Mouse (Mus musculus): ENCODE results near the gene Pdzd3. TPM values are rescaled to one million over a fixed set of nuclear protein-coding genes. Genes with fewer than 3 reads are reported as not detected.
"Not testable (repeated sequence)": the region's sequence is repeated elsewhere in the genome, so short reads cannot be mapped to it uniquely, and the experiment has no call there.

Gene Pdzd3
- polyA plus RNA-seq (2016; fragmentation: Nextera tagmentation; extraction: Ambion mirVana), result 0.09 TPM in 1 of 2 replicates, not detected in the other

DNA sequence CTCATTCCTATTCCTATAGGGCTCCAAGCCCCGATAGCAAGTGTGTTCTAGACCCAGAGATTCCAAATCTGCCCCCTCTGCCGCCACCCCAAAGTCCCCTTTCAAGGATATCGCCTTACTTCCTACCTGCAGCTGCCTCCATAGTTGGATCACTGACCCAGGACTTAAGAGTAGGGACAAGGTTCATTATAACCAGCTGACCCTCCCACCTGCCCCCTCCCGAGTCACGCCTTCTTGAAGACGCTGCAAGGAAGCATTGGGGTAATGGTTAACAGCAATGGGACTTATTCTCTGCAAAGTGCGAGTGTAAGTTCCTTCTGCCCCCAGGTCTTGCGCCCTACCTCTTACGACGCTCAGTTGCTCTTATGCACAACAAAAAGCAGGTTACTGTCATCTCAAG is at the start of gene Pdzd3:
Pdzd3 (minus strand) TSS at position 158 of the 400 bp plus-strand sequence.
- H3K9me3 ChIP-seq, result no peaks in the 10 kb centered on the region
- 81% methylated on average over 10 of the region's 10 CpGs for WGBS
- DNase-seq (ENCODE audit: low spot score), result no peak
- peaks cover 30% of the 10 kb centered on the region for H3K27me3 ChIP-seq (replicated peaks; ENCODE audit: low read depth, poor library complexity, severe bottlenecking)
- no peaks in the 10 kb centered on the region for H3K36me3 ChIP-seq (replicated peaks)
- no peak within 1 kb of the TSS for H3K27ac ChIP-seq (replicated peaks)
- no peak within 1 kb of the TSS for H3K4me3 ChIP-seq
- peaks cover 37% of the 10 kb centered on the region for H3K4me1 ChIP-seq

- Histone ChIP-seq H3K4me1 (peaks cover 16% of the 10 kb centered on the region), H3K36me3 (replicated peaks) (peaks cover 77% of the 10 kb centered on the region)
- H3K27ac ChIP-seq (replicated peaks); H3K4me3 ChIP-seq; DNase-seq (ENCODE audit: low spot score); H3K9me3 ChIP-seq; H3K27me3 ChIP-seq (replicated peaks; ENCODE audit: low read depth, poor library complexity, severe bottlenecking): not testable (repeated sequence)
- WGBS, result 95% methylated on average over 3 of the region's 3 CpGs
These were observed 48.7 kb upstream of the Pdzd3 start for GRCm38 (mm10) chr9:44300001-44300400.

DNA sequence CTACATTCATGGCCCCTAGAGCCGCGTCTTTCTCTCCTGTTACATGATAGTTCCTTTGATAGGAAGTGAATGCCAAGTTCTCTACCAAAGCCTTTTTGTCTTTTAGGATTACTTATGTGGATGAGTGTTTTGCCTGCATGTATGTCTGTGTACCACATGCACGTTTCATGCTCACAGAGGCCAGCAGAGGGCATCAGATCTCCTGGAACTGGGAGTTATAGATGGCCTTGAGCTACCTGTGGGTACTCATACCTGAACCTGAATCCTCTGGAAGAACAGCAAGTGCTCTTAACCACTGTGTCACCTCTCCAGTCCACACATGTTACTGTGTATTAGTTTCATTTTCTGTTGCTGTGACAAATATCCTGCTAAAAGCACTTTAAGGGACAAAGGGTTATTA is 41.2 kb upstream of the Pdzd3 start:
- H3K36me3 ChIP-seq (replicated peaks), result peaks cover 73% of the 10 kb centered on the region
- 67% methylated on average over 3 of the region's 3 CpGs for WGBS
- no peak overlapping the region for H3K4me3 ChIP-seq
- H3K9me3 ChIP-seq, result no peaks in the 10 kb centered on the region
- peaks cover 29% of the 10 kb centered on the region for H3K27me3 ChIP-seq (replicated peaks; ENCODE audit: low read depth, poor library complexity, severe bottlenecking)
- H3K4me1 ChIP-seq, result peaks cover 18% of the 10 kb centered on the region
- H3K27ac ChIP-seq (replicated peaks), result no peak overlapping the region
- peak; percentile 38 for DNase-seq (ENCODE audit: low spot score)

DNA sequence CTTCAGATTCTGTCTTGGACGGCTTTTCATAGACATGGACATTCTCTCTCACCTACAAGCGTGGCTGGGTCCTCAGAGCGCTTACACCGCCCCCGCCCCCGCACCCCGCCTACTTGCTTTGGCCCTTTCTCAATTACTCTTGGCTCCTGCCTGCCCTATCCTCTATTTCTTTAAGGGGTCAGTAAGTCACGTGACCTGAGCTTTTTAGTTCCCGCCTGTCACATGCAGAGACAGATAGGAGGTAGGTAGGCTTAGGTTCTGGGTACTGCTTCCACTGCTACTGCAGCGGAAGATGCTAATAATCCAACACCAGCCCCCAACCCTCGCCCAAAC is 37.7 kb upstream of the Pdzd3 start:
- peaks cover 31% of the 10 kb centered on the region for H3K4me1 ChIP-seq
- H3K9me3 ChIP-seq, result no peaks in the 10 kb centered on the region
- H3K36me3 ChIP-seq (replicated peaks), result peaks cover 39% of the 10 kb centered on the region
- H3K4me3 ChIP-seq, result peak overlapping the region; percentile 81; the same call in 1 of the 2 replicates
- peak; percentile 27 for DNase-seq (ENCODE audit: low spot score)
- H3K27ac ChIP-seq (replicated peaks), result no peak overlapping the region; the same call in 1 of the 2 replicates
- peaks cover 55% of the 10 kb centered on the region for H3K27me3 ChIP-seq (replicated peaks; ENCODE audit: low read depth, poor library complexity, severe bottlenecking)
- WGBS, result 6% methylated on average over 11 of the region's 11 CpGs

DNA sequence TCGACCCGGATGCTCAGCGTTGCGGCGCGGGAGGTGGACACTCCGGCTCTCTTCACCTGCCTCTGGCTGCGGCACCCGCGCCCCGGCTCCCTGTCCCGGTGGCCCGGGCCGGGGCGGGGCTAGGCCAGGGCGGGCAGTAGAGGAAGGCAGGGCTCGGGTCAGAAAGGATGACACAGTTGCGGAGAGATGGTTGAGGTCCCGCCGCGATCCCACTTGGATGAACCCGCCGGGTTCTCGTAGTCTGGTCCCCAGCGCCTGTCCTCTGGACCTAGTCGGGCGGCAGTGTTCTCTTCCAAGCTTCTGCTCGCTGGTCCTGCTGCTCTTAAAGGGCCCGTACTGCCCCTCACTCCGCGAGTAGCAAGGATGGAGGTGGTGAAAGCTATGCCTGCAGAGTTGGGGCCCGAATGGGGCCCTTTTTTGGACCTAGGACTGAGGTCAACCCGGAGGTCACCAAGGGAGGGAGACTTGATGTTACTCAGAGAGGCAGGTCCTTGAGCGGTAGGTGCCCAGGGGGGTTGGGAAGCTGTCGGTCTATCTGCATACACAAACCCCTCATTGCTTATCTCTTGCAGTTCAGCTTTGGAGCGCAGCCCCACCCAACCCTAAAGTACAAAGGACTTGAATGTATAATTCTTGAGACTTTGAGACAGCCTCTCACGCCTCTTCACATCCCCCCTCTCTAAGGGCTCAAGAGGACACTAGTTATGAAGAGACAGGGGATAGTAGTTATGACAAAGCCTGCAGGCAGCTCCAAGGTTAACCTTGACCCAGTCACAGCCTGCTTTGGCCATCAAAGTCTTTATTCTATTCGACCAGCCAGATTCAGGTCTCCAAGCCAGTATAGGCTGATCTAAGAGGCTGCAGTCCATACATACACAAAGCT is 37.0 kb upstream of the Pdzd3 start, which contains the start of gene Abcg4:
Abcg4 (minus strand) TSS at position 540 of the 883 bp plus-strand sequence.
- peak within 1 kb of the TSS; percentile 81 for H3K27ac ChIP-seq (replicated peaks)
- 1% methylated on average over 38 of the region's 38 CpGs for WGBS
- DNase-seq (ENCODE audit: low spot score), result peak; percentile 55
- peak within 1 kb of the TSS; percentile 81 for H3K4me3 ChIP-seq
- no peaks in the 10 kb centered on the region for H3K9me3 ChIP-seq
- peaks cover 55% of the 10 kb centered on the region for H3K27me3 ChIP-seq (replicated peaks; ENCODE audit: low read depth, poor library complexity, severe bottlenecking)
- H3K4me1 ChIP-seq, result peaks cover 31% of the 10 kb centered on the region
- peaks cover 33% of the 10 kb centered on the region for H3K36me3 ChIP-seq (replicated peaks)

- Histone ChIP-seq H3K27ac (replicated peaks) (peak overlapping the region; percentile 81), H3K4me1 (peaks cover 31% of the 10 kb centered on the region), H3K4me3 (peak overlapping the region; percentile 81), H3K9me3 (no peaks in the 10 kb centered on the region), H3K27me3 (replicated peaks; ENCODE audit: low read depth, poor library complexity, severe bottlenecking) (peaks cover 55% of the 10 kb centered on the region), H3K36me3 (replicated peaks) (peaks cover 26% of the 10 kb centered on the region)
- under 1% methylated on average over 47 of the region's 47 CpGs for WGBS
- peak; percentile 59 for DNase-seq (ENCODE audit: low spot score)
These were observed 36.3 kb upstream of the Pdzd3 start for GRCm38 (mm10) chr9:44287401-44288075.

GRCm38 (mm10) chr9:44287003-44287400 is 35.7 kb upstream of the Pdzd3 start:
- peaks cover 55% of the 10 kb centered on the region for H3K27me3 ChIP-seq (replicated peaks; ENCODE audit: low read depth, poor library complexity, severe bottlenecking)
- H3K9me3 ChIP-seq, result no peaks in the 10 kb centered on the region
- peak; percentile 18 for DNase-seq (ENCODE audit: low spot score)
- peaks cover 21% of the 10 kb centered on the region for H3K36me3 ChIP-seq (replicated peaks)
- H3K27ac ChIP-seq (replicated peaks), result peak overlapping the region; percentile 81
- H3K4me1 ChIP-seq, result peaks cover 31% of the 10 kb centered on the region
- peak overlapping the region; percentile 81 for H3K4me3 ChIP-seq
- WGBS, result 6% methylated on average over 11 of the region's 11 CpGs

- Histone ChIP-seq H3K27ac (replicated peaks) (no peak overlapping the region), H3K4me1 (peaks cover 31% of the 10 kb centered on the region), H3K4me3 (peak overlapping the region; percentile 81; the same call in 1 of the 2 replicates), H3K27me3 (replicated peaks; ENCODE audit: low read depth, poor library complexity, severe bottlenecking) (peaks cover 55% of the 10 kb centered on the region), H3K9me3 (no peaks in the 10 kb centered on the region), H3K36me3 (replicated peaks) (peaks cover 15% of the 10 kb centered on the region)
- no peak for DNase-seq (ENCODE audit: low spot score)
- 8% methylated on average over 6 of the region's 6 CpGs for WGBS
These were observed 35.1 kb upstream of the Pdzd3 start for GRCm38 (mm10) chr9:44286256-44286850.

GRCm38 (mm10) chr9:44283183-44283582 is 31.9 kb upstream of the Pdzd3 start:
- 69% methylated on average over 5 of the region's 5 CpGs for WGBS
- H3K27me3 ChIP-seq (replicated peaks; ENCODE audit: low read depth, poor library complexity, severe bottlenecking), result peaks cover 33% of the 10 kb centered on the region
- peaks cover 20% of the 10 kb centered on the region for H3K4me1 ChIP-seq
- no peak overlapping the region for H3K27ac ChIP-seq (replicated peaks)
- no peak for DNase-seq (ENCODE audit: low spot score)
- no peaks in the 10 kb centered on the region; the same call in 1 of the 2 replicates for H3K36me3 ChIP-seq (replicated peaks)
- H3K9me3 ChIP-seq, result no peaks in the 10 kb centered on the region
- H3K4me3 ChIP-seq, result no peak overlapping the region

DNA sequence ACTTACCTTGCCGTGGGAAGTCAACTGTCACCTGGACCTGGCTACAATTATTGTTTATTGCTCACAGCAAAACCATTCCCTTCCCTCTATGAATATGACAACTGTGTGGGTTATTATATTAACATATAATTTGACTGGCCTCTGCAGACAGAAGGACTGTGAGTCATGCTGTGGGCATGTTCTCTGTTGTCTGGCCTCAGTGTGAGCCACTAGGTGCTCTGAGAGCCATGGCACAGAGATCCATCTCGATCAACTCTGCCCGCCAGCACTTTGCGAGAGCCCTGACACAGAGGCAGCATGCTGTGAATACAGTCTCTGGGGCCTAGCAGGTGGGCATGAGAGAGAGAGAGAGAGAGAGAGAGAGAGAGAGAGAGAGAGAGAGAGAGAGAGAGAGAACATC is 18.7 kb upstream of the Pdzd3 start:
- WGBS, result 84% methylated on average over 4 of the region's 4 CpGs
- peaks cover 11% of the 10 kb centered on the region for H3K4me1 ChIP-seq
- H3K36me3 ChIP-seq (replicated peaks), result no peaks in the 10 kb centered on the region
- DNase-seq (ENCODE audit: low spot score), result no peak
- H3K9me3 ChIP-seq, result no peaks in the 10 kb centered on the region
- no peak overlapping the region for H3K27ac ChIP-seq (replicated peaks)
- H3K27me3 ChIP-seq (replicated peaks; ENCODE audit: low read depth, poor library complexity, severe bottlenecking), result peaks cover 18% of the 10 kb centered on the region
- no peak overlapping the region for H3K4me3 ChIP-seq

GRCm38 (mm10) chr9:44269077-44269476 is 17.8 kb upstream of the Pdzd3 start:
- no peak overlapping the region for H3K27ac ChIP-seq (replicated peaks)
- WGBS, result 82% methylated on average over 3 of the region's 3 CpGs
- peaks cover 11% of the 10 kb centered on the region for H3K4me1 ChIP-seq
- H3K9me3 ChIP-seq, result no peaks in the 10 kb centered on the region
- H3K36me3 ChIP-seq (replicated peaks), result no peaks in the 10 kb centered on the region
- no peak overlapping the region for H3K4me3 ChIP-seq
- peaks cover 18% of the 10 kb centered on the region for H3K27me3 ChIP-seq (replicated peaks; ENCODE audit: low read depth, poor library complexity, severe bottlenecking)
- no peak for DNase-seq (ENCODE audit: low spot score)

DNA sequence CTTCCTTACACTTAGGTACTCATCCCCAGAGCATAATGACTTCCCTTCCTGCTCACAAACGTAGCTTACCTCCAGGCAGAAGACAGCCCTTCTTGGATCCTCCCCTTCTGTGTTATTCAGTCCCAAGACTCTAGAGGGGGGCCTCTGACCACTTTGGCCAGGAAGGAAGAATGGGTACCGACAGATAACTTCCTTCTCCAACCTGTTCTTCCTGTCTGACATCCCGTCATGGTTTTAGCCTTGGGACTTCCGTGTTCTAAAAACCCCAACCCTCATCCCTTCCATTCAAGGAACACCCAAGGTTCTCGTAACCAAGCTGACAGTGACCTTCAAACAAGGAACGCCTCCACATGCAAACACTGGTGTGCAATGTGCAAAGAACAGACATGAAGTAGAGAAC is 17.2 kb upstream of the Pdzd3 start, which contains the start of gene Nlrx1:
Nlrx1 (minus strand) TSS at position 168 of the 400 bp plus-strand sequence.
- Histone ChIP-seq H3K4me3 (peak within 1 kb of the TSS; percentile 60), H3K4me1 (peaks cover 11% of the 10 kb centered on the region), H3K9me3 (no peaks in the 10 kb centered on the region), H3K27ac (replicated peaks) (peak within 1 kb of the TSS; percentile 82), H3K27me3 (replicated peaks; ENCODE audit: low read depth, poor library complexity, severe bottlenecking) (peaks cover 18% of the 10 kb centered on the region), H3K36me3 (replicated peaks) (no peaks in the 10 kb centered on the region)
- 83% methylated on average over 6 of the region's 6 CpGs for WGBS
- DNase-seq (ENCODE audit: low spot score), result no peak

Data from embryonic facial prominence, embryonic 10.5 days (tissue).